Mouse (Mus musculus): ENCODE results near the gene Olfr1378.

DNA sequence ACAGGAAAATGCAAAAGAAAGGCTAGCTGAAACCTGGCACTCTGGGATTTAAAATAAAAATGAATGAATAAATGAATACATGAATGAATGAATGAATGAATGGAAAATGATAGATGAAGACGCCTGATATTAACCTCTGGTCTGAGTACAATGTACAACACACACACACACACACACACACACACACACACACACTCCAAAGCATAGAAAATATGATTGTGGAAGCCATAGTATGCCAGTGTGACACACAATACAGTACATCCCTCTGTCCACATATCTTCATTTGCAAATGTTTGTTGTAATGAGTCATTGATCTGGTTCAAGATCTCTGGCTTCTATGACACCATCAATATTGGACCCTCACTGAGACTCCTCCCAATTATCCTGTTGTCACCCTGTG lies 34.3 kb upstream of the Olfr1378 start:
- TF ChIP-seq CTCF (IDR thresholded peaks at IDR 0.05; ENCODE audit: low read depth, low read length) = no peak
- no peak for TF ChIP-seq GATA1 (IDR thresholded peaks at IDR 0.05; ENCODE audit: borderline replicate concordance, low read length)
- TF ChIP-seq POLR2AphosphoS5 (IDR thresholded peaks at IDR 0.05; ENCODE audit: insufficient replicate concordance, low read depth, low read length) = no peak

All from G1E (cell line).